Mouse (Mus musculus) ES-Bruce4 (cell line): ENCODE measurements around the gene Obsl1.

ENCODE experiments used
- CTCF ChIP-seq: IDR thresholded peaks from one replicate; pipeline ENCODE4 v1.8.1; 2011; ENCODE audit warnings: low read depth, low read length
- EP300 ChIP-seq: IDR thresholded peaks from 2 replicates; pipeline ENCODE4 v1.6.1; 2011; ENCODE audit warnings: low read depth, low read length; ENCODE audit not compliant: insufficient read depth

- no peak for TF ChIP-seq CTCF
- no peak for TF ChIP-seq EP300
Observed at GRCm38 (mm10) chr1:75516703-75517380, 10.6 kb upstream of the Obsl1 start.
